Mouse (Mus musculus) kidney, adult 8-10 months (tissue): Measurements from ENCODE around the gene Uqcc2.
A peak's percentile ranks its signal among the peaks of the same experiment; 100 is the strongest.

Experiments used
- DNase-seq, 2 experiments: peaks; one replicate each; pipeline ENCODE4 v3.0.0; 2022

Uqcc2 gene

DNA sequence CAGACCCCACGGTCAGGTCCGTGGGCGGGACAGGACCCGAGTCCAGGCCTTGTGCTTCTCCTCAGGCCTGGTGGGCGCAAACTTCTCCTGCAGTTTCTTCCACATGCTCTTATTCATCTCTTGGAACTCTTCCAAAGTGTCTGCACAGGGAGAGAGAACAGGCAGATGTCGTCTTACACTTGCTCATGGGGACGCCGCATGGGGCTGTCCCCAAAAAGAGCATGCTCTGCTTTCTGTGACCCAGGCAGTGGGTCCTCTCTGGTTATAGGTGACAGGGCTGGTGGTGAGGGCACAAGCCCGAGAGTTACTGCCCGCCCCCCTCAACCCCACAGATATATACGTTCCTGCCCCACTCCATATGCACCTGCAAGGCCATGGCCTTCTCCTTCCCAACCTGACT is 11.0 kb downstream of the Uqcc2 start:
- DNase-seq, result no peak

GRCm38 (mm10) chr17:27121781-27122180 is 11.9 kb downstream of the Uqcc2 start:
- DNase-seq, result no peak

DNA sequence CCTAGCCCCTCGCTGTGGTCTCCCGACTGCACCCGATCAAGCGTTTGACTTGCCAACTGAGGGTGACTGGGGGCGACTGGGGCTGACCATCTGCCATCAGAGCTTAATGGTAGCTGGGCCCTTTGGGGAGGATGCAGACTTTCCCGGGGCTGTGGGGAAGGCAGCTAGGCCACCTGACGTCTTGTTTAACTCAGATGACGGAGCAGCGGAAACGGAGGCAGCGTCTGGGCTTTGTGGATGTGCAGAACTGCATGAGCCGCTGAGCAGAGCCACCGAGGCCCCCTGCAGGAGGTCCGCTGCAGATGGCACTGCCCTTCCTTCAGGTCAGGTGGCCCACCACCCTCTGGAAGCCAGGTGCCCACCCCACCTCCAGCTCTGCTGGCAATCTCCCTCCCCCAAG is 12.4 kb downstream of the Uqcc2 start:
- no peak for DNase-seq

GRCm38 (mm10) chr17:27120561-27121024 is 13.1 kb downstream of the Uqcc2 start:
- peak in 1 of 2 experiments; percentile 65 for DNase-seq

- no peak for DNase-seq
Measured at GRCm38 (mm10) chr17:27119954-27120353, 13.8 kb downstream of the Uqcc2 start.

DNA sequence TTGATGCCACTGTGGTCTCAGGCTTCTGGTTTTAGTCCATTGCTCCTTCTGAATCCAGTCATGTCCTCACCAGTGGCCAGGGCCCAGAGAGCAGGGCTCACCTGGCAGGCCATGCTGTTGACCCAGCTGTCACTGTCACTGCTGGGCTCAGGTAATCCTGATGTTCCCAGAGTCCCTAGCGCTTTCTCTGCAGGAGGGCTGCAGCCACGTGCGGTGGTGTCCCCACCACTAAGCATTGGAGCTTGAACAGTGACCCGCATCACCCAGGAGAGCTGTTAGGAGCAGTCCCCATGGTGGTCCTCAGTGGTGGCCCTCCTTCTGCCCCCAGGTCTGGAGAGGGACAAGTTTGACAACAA is 14.2 kb downstream of the Uqcc2 start:
- DNase-seq, result no peak

DNA sequence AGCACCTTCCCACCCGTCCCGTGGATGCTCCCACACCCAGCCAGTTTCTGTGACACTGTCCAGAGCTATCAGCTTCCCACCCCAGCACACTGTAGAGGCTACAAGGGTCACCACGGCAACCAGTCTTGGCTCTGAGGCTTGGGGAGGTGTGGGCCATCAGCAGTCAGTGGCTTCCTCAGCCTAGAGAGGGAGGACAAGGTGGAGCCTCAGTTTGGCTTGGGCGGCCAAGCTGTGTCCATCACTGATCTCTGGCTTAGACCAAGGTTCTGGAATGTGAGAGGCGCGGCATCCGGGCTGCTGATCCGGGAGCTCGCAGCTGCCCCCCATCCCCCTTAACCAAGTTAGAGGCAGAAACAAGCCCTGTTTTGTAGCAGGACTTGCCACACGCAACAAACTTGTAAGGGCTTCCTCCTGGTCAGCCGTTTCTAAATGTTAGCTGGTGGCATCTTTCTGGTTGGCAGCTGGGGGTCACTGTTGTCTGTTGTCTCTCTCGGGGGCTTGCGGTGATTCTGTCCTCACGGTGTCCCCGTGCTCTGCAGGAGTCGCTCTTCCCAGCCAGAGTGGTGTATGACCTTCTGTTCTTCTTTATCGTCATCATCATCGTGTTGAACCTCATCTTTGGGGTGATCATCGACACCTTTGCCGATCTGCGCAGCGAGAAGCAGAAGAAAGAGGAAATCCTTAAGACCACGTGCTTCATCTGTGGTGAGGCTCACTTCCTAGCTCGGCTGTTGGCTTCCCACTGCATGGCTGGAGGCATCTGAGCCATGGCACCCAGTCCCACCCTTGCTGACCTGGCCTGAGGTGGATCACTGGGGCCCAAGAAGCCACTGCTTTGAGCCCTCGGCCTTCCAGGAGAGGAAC is 14.8 kb downstream of the Uqcc2 start:
- DNase-seq, result no peak

GRCm38 (mm10) chr17:27110072-27110471 is 23.6 kb downstream of the Uqcc2 start:
- DNase-seq, result no peak

- no peak for DNase-seq
Measured at GRCm38 (mm10) chr17:27107936-27108335, 25.8 kb downstream of the Uqcc2 start.

DNA sequence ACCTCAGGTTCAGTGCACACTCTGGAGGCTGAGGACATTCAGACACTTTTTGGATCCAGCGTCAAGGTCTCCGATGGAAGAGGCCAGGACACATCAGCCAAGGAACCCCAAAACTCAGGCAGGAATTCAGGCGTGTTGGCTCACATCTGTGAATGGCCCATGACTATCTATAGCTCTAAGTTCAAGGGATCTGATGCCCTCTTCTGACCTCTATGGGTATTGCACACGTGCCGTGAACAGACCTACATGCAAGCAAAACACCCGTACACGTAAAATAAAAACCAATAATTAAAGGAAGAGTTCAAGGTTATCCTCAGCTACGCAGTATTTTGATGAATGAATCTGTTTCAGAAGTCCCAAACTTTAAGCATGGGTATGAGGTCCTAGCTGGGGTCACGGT is 27.0 kb downstream of the Uqcc2 start:
- DNase-seq, result no peak

- no peak for DNase-seq
Measured at GRCm38 (mm10) chr17:27105698-27106470, 27.8 kb downstream of the Uqcc2 start.

- no peak for DNase-seq
Measured at GRCm38 (mm10) chr17:27101675-27102074, 32.0 kb downstream of the Uqcc2 start.

- DNase-seq, result peak in 1 of 2 experiments; percentile 32
Measured at GRCm38 (mm10) chr17:27095690-27096089, 38.0 kb downstream of the Uqcc2 start.

- DNase-seq, result no peak
Measured at GRCm38 (mm10) chr17:27090068-27090467, 43.6 kb downstream of the Uqcc2 start.

DNA sequence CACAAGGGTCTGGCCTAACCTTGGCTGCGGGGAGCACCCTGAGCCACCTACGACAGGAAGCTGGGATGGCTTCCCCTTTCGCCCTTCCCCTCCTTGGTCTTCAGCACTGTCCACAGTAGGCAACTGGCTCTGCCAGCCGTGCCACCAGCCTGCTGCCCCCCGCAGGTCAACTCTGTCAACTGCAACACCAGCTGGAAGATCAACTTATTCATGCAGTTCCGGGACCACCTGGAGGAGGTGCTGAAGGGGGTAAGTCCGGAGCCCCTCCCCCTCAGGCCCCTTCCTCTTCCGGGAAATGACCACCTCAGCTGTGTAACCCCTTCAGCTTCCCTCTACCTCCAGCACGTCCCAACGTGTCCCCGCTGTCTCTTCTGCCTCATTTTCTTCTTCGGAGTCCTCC is 46.3 kb downstream of the Uqcc2 start:
- DNase-seq, result peak in 1 of 2 experiments; percentile 13

- peak; percentile 15 to 62 for DNase-seq
Measured at GRCm38 (mm10) chr17:27085676-27086075, 48.0 kb downstream of the Uqcc2 start.

DNA sequence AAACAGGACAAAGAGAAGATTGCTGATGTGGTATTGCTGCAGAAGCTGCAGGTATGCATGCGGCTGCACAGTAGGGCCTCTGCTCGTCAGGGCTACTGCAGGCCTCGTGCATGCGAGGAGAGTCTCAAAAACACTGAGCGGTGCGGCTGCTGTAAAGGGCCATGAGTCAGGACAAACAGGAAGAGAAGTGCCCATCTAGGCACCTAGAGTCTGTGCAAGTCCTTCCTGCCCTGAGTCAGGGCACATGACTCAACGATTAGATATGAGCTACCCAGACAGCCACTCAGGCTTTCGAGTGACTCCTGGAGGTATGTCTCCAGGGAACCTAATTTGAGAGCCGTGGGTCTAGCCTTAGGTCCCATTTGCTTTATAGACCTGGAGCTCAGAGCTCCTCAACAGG is 50.1 kb downstream of the Uqcc2 start:
- DNase-seq, result no peak

DNA sequence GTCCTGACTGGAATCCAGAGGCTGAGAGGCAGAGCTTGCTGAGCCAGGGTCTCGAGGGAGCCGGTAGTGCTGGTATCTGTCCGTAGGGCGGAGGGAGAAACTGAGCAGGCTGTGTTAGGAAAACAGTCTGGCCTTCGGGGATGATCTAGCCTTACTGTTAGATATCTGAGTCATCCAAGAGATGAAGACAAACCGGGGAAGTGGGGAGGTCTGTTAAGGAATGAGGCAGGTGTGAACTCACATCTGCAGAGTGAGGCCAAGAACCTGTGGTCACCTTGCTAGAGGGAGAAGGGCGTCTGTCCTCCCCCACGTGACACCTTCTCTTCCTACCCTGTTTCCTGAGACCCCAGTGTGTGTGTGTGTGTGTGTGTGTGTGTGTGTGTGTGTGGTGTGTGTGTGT is 50.9 kb downstream of the Uqcc2 start:
- DNase-seq, result no peak

DNA sequence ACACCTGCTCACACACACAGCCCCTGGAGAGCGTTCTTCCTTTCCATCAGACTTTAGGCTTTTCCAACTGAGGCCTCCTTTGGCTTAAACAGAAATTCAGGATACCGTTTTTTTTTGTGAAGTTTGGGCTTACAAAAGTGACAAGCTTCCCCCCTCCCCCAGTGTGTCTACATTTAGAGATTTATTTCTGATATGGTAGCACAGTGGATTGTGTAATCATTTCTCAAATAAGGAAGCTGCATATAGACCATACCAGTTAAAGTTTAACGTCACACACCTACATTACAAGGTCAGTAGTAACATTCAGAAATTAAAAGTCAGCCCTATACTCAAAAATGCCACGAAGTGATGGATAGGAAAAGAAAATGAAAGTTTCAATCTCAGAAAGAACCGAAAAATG is 51.8 kb downstream of the Uqcc2 start:
- no peak for DNase-seq

- no peak for DNase-seq
Measured at GRCm38 (mm10) chr17:27078499-27078898, 55.2 kb downstream of the Uqcc2 start.

GRCm38 (mm10) chr17:27077920-27078319 is 55.8 kb downstream of the Uqcc2 start:
- DNase-seq, result no peak

GRCm38 (mm10) chr17:27077133-27077532 is 56.6 kb downstream of the Uqcc2 start:
- no peak for DNase-seq

GRCm38 (mm10) chr17:27074849-27075745 is 58.6 kb downstream of the Uqcc2 start:
- no peak for DNase-seq
